Mouse (Mus musculus) megakaryocyte, embryonic 14.5 days (primary cell): ENCODE measurements at regions not wholly inside any gene's neighbourhood (a gene's known extent, or its start where the extent isn't known, plus 50 kb on each side); places are given as distances from the start of the nearest gene placed in this dataset.

Source experiments
- FLI1 ChIP-seq: IDR thresholded peaks from 2 replicates; pipeline ENCODE4 v1.6.1; 2012; ENCODE audit warnings: low read length, inconsistent platforms, mixed read lengths
- GATA1 ChIP-seq: IDR thresholded peaks from 3 replicates; pipeline ENCODE4 v1.6.1; 2012; ENCODE audit warnings: mixed read lengths, low read length, inconsistent platforms, borderline replicate concordance

DNA sequence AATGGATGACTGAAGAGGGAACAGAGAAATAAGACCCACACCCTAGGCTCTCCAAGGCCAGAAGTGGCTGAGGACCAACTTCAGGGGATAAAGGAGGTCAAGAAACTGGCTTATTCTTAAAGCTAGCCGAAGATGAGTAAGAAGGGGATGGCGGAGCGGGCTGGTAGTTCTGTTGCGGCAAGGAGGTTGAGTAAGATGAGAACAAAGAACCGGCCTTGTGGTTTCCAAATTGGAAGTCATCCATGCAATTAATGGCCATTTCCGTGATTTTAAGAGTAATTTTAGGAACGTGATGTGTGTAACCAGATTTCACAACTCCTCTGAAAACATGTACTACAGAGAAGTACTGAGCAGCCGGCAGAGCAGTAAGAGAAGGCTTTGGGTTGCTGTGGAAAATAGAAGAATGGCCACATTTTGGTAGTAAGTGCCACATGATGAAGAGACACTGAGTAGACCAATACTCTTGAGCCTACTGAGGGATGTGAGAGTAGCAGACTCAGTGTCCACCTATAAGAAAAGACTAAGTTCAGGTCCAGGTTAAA, 258.4 kb downstream of the Fam49a start:
- no peak for TF ChIP-seq GATA1
- no peak for TF ChIP-seq FLI1
